Mouse (Mus musculus): ENCODE data around the gene Rmdn2. TPM values are rescaled to one million over a fixed set of nuclear protein-coding genes. Genes with fewer than 3 reads are reported as not detected.

The Rmdn2 gene
- total RNA-seq, 2 experiments from 2014 or later = 11.7 to 11.9 TPM

- DNase-seq (ENCODE audit: extremely low spot score in 1 of 2, low spot score in 2 of 2) = no peak
- intact Hi-C loops (cut with DNase I) = no loop called here
These were observed 109.0 kb downstream of the Rmdn2 start for GRCm38 (mm10) chr17:79720681-79721080.

GRCm38 (mm10) chr17:79726613-79727012 lies 115.0 kb downstream of the Rmdn2 start:
- no peak for DNase-seq (ENCODE audit: extremely low spot score in 1 of 2, low spot score in 2 of 2)
- intact Hi-C loops (cut with DNase I) = no loop called here

GRCm38 (mm10) chr17:79728053-79728584 lies 116.5 kb downstream of the Rmdn2 start:
- intact Hi-C loops (cut with DNase I) = no loop called here
- DNase-seq (ENCODE audit: extremely low spot score in 1 of 2, low spot score in 2 of 2) = no peak

- no peak for DNase-seq (ENCODE audit: extremely low spot score in 1 of 2, low spot score in 2 of 2)
- intact Hi-C loops (cut with DNase I) = no loop called here
These were observed 117.2 kb downstream of the Rmdn2 start for GRCm38 (mm10) chr17:79728585-79729503.

GRCm38 (mm10) chr17:79730988-79731387 lies 119.3 kb downstream of the Rmdn2 start:
- intact Hi-C loops (cut with DNase I) = no loop called here
- DNase-seq (ENCODE audit: extremely low spot score in 1 of 2, low spot score in 2 of 2) = no peak

- intact Hi-C loops (cut with DNase I) = no loop called here
- DNase-seq (ENCODE audit: extremely low spot score in 1 of 2, low spot score in 2 of 2) = no peak
These were observed 121.4 kb downstream of the Rmdn2 start for GRCm38 (mm10) chr17:79733039-79733438.

- DNase-seq (ENCODE audit: extremely low spot score in 1 of 2, low spot score in 2 of 2) = no peak
- intact Hi-C loops (cut with DNase I) = no loop called here
These were observed 125.9 kb downstream of the Rmdn2 start for GRCm38 (mm10) chr17:79737598-79737997.

GRCm38 (mm10) chr17:79738847-79739498 lies 127.3 kb downstream of the Rmdn2 start:
- DNase-seq (ENCODE audit: extremely low spot score in 1 of 2, low spot score in 2 of 2) = no peak
- intact Hi-C loops (cut with DNase I) = no loop called here

- intact Hi-C loops (cut with DNase I) = no loop called here
- DNase-seq (ENCODE audit: extremely low spot score in 1 of 2, low spot score in 2 of 2) = no peak
These were observed 131.0 kb downstream of the Rmdn2 start for GRCm38 (mm10) chr17:79742635-79743034.

Other genes starting within 250 kb of the Rmdn2 start
- 1 to 10 TPM; 3.9 to 4.1 TPM for gene Cyp1b1, start 103.2 kb downstream of the Rmdn2 start, total RNA-seq (2021)

Measured in left cerebral cortex, postnatal 10 days (tissue).